Mouse (Mus musculus) cerebellum, postnatal 25 days (tissue): Measurements from ENCODE around the gene Cdc42se1.
A peak's percentile ranks its signal among the peaks of the same experiment; 100 is the strongest.
"Not testable (repeated sequence)": the region's sequence is repeated elsewhere in the genome, so short reads cannot be mapped to it uniquely, and the experiment has no call there.

ENCODE experiments used
- DNase-seq, 2 experiments: peaks; one replicate each; pipeline ENCODE4 v3.0.0; 2021; ENCODE audit warnings: mixed read lengths in 2 of 2

Gene Cdc42se1

DNA sequence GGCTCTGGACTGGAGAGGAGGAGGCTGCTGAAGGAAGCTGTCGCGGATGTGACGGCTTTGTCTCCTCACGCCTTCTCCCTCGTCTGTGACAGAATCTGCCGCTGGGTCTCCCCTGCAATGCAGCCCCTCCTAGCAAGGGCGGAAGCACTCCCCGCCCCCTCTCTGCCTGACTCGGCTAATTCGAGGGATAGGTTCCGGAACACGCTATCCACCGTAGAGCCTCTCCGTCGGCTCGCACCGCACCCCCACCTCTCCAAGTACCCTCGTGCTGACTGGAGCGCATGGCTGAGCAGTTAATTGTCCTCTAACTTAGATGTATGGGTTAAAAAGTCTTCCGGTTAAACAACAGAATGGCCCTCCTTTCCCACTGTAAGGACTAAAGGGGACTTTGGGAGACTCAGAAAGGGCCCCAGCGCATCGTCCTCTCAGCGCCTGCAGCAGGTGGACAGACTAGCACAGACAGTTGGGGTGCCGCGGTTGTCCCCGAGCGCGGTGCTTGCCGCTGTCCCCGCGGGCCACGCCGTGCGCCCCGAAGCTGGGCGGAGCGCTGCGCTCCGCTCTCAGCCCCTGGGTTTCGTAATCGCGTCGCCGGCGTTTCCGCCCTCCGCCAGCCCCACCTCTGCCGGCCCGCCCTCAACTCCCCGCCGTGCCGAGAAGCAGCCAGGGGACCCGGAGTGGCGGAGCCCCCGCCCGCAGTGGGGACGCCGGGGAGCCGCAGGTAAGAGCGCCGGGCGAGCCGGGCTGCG is at the start of gene Cdc42se1:
Gene Cdc42se1, plus strand, starts transcription at position 585 of the 746 bp plus-strand sequence.
- DNase-seq, result peak; percentile 91 to 93

DNA sequence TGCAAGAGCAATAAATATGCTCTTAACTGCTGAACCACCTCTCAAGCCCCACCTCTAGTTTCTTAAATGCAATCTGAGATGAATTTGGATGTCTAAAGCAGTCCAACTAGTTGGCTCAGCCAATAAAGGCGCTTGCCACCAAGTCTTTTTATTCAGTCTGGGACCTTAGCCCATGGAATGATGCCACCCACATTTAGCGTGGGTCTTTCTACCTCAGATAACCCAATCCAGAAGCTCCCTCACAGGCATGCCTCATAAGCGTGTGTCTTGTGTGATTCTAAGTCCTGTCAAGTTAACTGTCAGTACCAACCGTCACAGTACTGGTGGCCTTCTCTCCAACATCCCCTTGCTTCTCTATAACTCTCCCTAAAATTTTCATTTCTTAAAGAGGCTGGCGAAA is 49.6 kb upstream of the Cdc42se1 start:
- no peak for DNase-seq

DNA sequence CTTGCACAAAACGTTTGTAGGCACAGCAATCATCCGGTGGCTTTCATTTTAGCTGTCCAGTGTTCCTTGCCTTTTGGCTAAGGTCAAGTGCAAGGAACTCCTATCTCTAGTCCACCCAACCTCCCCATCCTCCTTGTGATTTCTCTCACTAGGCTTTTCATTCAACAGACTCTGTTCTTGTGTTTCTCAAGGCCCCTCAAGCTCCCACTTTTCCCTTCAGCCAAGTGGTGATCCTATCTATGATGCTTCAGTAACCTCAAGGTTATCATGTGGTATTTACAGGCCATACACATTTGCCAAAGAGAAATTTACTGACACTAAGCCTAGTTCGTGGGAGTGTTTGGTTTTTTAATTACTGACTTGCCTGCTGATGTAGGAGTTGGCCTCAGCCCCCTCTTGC is 48.6 kb upstream of the Cdc42se1 start:
- DNase-seq, result no peak

DNA sequence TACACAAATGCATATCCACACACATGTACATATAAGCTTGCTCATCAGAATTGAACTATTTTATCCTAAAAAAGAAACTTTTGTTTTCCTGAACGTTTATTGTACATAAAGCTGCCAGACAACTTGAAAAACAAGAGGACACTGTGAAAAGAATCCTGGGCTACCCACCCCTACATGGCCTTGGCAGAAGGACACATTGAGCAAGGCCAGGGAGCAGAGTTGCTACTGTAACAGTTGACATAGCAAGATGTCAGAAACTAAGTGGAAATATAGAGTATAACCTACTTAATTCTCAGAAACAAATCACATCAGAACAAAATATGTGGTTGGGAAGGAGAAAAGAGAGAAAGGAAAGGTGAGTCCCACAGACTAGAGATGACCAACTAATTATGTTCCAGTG is 46.7 kb upstream of the Cdc42se1 start:
- DNase-seq, result no peak

DNA sequence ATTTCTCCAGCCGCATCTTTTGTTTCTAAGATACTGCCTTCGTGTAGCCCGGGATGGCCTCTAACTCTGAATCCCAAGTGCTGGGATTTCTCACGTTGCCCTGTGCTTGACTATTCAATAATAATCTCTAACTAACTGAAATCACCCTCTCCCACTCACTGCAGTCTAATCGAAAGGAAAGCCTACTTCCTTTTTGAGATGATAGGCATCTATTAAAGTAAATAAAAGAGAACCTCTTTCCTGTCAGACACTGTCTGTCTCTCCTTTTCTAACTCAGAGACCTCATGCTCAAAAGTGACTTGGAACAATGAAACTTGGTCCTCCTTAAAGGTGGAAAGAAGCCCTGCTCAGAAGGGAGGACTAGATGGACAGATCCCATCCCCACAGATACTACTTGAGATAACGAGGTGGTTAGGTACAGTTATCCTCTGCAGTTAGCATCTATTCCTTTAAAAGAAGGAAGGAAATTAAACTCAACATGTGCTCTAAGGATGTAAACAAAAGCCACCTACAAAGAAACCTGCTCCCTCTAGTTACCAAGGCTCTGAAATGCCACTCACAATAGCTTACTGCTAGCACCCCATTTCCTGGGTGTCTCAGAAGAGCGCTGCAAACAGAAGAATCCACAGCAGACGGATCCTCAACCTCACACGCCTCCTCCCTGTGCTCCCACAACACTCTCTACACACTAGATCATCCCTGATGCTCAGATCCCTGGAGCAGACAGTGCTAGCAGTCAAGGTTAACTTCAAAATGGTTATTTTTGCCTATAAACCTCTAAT is 43.5 kb upstream of the Cdc42se1 start:
- no peak for DNase-seq

DNA sequence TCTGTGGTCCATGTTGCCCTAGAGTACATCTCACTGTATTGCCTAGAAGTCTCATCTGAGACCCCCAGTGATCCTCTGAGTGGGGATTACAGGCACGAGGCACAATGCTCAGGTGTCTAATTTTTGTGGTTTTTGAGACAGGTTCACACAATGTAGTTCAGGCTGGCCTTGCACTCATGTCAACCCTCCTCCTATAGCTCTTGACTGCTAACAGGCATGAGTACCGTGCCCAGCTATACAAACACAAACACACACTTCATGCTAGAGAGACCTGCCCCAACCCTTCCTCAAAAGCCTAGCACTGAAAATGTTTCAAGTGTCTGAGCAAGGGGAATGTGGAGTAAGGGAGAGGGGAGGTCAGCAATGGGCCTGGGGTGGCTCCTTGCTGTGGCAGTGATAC is 42.4 kb upstream of the Cdc42se1 start:
- DNase-seq, result no peak

DNA sequence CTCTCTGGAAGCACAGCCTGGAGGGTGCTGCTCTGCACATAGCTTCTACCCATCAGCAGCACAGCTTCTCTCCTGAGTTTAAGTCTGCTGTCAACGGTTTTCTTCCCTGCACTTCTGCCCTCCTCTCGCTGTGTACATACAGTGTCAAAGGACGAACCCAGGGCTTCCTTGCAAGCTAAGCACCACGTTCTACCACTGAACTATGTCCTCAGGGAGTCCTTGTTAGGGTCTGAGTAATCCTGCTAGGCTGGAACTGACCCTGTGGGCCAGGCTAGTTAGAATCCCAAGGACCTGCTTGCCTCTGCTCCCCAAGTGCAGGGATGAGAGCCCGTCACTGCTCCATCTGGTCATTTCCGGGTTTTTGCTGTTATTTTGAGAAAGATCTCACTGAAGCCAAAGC is 41.6 kb upstream of the Cdc42se1 start:
- no peak for DNase-seq

DNA sequence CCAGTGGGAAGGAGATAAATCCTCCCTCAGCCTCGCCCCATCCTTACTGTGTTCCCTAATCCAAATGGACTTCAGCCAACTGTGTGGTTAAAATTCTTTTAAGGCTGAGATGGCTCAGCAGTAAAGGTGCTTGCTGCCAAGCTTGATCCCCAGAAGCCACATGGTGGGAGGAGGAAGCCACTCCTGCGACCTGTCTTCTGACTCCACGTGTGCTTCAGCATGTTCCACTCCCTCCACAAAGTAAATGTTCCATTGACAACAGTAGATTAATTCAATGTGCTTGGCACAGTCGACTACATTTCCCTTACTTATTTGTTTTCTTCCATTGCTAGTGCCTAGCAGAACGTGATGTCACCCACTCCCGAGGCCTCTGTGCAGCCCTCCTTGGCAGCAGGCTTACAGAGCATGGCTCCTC is 33.8 kb upstream of the Cdc42se1 start:
- peak; percentile 42 to 50 for DNase-seq

DNA sequence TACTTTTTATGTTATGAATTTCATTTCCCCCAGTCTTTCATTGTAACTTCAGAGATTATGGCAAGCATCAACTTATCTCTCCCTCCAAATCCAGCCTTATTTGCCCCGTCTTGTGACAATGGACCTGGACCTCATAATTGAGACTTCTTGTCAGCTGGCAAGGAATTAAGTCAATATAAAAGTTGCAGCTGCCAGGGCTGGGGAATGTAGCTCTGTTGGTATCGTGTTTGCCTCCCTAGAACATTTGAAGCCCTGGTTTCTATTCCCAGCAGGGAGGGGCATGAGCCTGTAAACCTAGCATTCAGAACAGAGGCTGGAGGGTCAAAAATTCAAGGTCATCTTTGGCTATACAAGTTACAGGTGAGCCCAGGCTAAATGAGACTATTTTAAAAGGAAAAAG is 32.8 kb upstream of the Cdc42se1 start:
- no peak for DNase-seq

DNA sequence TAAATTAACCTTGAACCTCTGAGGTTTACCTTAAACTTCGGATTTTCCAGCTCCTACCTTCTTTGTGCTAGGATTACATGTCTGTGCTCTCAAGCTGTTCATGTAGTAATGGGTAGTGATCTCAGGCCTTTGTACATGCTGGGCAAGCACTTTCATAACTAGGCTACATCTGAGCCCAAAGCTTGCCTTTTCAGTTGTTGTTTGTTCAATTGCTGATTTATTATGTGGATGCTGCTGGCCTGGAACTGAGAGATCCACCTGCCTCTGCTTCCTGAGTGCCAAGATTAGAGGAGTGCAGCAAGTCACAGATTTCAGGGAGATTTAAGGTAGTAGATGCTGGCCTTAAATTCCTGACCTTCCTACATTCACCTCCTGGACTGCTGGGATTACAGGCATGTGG is 29.4 kb upstream of the Cdc42se1 start:
- no peak for DNase-seq

DNA sequence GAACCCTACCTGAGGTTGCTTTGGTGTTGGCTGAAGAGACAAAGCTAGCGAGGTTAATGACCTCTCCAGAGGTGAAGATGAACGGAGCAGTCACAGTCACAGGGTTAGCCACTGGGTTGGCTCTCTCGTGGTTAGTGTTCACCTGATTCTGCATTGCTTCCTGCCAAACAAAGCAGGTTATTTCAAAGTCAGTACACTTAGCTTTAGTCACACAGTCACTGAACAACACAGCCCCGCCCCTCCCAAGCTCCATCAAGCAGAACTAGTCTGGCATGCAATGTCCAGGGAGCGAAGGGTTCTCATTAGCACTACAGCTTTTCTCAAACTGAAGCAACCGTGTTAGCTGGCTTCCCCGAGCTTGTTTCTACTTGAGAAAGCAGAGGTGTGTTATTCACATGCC is 28.4 kb upstream of the Cdc42se1 start:
- no peak for DNase-seq

DNA sequence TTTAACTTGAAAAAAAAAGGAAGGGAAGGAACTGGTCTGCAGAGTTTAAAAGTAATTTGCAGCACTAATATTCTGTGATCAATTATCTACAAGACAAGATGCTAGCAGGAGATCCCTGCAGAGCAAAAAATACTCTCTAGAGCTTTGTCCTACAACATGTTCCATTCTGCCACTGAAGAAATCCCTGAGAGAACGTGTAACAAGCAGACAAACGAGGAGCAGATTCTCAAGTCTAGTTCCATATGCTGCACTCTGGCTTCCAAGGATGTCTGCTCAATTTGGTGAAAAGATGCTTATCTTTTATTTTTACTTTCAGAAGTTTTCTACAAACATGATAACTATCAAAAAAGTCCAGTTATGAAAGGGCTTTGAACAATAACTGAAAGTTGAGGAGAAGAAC is 28.0 kb upstream of the Cdc42se1 start:
- no peak for DNase-seq

DNA sequence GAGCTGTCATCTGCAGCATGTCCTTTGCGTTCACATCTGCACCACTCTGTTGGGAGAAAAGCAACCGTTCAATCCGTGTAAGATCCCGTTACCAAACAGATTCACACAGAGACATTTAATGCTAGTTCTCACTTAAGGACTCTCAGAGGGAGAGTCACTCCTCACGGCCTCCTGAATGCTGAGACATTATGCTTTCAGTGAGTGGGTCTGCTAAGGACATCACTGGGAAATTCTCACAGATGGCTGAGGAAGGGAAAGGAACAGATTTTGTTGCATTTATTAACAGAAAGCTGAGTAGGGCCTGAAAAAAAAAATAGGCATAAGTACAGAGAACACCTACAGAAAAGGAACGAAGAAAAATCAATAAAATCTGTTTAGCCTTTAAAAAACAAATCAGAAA is 24.7 kb upstream of the Cdc42se1 start:
- no peak for DNase-seq

DNA sequence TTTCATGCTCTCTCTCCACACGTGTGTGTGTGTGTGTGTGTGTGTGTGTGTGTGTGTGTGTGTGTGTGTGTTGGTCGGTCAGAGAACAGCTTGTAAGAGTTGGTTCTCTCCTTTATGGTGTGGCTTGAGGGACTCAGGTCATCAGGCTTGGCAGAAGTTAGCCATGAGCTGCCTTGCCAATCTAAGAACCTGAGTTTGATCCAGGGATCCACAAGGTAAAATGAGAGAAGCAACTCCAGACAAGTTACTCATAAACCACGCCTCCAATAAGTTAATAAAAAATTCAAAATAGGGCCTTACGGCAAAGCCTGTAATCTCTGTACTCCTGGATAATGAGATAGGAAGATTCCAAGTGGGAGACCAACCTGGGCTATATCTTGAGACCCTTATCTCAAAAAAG is 20.2 kb upstream of the Cdc42se1 start:
- no peak for DNase-seq

DNA sequence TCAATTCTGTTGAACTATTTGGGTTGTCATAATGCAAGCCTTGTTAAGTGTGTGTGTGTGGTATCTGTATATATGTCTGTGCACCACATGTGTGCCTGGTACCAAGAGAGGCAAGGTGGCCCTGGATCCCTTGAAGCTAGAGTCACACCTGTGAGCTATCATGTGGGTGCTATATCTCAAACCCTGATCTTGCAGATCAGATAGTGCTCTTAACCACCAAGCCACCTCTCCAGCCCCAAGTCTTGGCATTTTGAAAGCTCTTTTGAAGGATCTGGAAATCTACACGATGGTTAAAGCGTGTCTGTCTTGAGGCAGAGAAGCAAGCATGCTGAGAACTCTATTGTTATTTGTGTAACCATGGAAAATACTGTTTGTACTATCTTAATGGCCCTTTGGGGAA is 17.9 kb upstream of the Cdc42se1 start:
- no peak for DNase-seq

DNA sequence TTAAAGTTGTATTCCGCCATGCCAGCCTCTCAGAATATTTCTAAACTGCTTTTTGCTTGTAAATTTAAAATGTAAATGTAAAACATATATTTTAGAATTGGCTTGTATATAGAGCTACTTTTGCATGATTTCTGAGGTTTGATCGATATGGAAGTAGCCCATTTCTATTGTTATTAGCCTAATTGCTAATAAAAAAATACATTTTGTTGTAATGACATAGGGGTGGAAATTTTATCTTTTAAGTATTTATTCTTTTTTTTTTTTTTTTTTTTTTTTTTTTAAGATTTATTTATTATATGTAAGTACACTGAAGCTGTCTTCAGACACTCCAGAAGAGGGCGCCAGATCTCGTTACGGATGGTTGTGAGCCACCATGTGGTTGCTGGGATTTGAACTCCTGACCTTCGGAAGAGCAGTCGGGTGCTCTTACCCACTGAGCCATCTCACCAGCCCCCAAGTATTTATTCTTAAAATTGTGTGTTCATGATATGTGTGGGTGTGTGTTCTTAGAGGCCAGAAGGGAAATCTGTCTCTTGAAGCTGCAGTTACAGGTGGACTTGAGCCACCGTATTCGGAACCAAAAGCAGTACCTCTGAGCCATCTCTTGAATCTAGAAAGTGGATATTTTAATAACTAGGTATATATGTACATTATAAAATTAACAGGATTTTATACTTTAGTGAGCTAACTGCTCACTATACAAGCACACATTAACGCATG is 15.5 kb upstream of the Cdc42se1 start:
- DNase-seq, result not testable (repeated sequence)

DNA sequence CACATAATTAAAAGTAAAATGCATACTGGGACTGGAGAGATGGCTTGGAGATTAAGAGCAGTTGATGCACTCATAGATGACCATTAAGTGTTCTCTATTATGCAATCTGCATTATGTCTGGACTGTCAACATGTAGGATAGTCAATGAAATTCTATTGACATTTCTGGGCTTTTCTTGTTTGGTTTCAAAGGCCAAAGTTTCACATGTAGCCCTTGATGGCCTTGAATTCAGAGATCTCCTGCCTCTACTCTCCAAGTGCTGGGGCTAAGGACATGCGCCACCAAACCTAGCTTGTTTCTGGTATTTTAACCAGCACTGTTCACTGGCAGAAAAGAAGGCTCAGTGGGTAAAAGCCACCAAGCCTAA is 14.9 kb upstream of the Cdc42se1 start:
- DNase-seq, result no peak

DNA sequence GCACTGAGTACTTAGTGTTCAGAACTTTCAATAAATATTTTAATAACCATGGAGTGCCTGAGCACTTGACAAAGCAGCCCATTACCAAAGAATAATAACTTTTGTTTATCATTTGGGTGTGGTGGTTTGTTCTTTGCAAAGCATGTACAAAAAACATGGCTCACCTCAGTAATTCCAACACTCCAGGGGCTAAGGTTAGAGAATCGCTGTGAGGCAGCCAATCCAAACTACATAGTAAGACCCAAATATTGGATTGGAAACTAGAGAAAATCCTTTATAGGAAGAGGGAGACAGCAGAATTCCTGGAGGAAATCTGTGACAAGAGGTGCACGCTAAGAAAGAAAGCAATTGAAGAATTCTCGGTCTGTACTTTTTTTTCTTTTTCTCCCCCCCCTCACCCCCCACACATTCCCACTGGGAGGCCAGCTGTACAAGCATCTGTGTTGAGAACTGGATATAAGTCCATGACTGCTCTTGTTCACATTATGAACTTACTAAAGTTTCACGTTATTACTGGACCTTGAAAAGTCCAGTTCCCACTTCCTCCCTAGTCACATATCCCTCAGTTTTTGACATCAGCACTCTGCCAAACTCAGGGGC is 11.8 kb upstream of the Cdc42se1 start:
- no peak for DNase-seq

DNA sequence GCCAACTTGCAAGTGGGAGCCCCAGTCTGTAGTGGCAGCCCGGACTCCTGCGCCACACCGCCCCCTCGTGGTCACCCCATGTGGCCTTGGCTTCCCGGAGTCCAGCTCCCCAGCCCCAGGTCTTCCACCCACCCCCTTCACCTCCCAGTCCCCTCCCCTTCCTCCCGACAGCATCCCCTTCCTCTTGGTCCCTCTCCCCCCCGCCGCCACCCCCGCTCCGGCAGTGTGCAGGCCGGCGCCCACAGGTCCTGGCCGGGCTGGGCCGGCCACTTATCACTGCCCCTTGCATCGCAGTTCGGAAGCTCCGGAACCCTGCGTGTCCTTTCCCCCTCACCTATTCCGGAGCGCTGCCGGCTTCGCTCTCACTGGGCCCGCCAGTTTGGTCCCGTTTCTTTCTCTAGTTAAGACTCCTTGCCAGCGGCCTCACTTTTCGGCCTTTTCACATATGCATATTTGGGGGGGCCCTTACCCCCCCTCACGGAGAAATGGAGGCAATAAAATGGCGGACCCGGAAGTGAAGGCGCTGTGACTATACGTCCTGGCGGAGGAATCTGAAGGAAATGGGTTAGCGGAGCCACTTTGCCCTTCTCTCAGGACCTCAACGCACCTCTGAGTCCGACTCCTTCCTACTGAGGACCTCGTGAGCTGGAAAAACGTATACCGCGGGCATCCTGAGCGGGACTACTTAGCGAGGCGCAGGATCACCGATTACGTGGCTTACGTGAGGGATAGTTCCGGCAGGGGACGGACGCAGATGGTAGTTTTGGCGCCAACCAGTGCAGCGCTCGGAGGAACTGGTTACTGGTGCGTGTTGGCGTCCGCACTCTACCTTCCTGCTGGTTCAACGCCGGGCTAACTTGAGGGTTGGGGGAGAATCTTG is 11.0 kb upstream of the Cdc42se1 start, which contains the start of gene Gabpb2:
Gene Gabpb2, minus strand, starts transcription at position 662 of the 880 bp plus-strand sequence.
- peak; percentile 95 to 97 for DNase-seq

DNA sequence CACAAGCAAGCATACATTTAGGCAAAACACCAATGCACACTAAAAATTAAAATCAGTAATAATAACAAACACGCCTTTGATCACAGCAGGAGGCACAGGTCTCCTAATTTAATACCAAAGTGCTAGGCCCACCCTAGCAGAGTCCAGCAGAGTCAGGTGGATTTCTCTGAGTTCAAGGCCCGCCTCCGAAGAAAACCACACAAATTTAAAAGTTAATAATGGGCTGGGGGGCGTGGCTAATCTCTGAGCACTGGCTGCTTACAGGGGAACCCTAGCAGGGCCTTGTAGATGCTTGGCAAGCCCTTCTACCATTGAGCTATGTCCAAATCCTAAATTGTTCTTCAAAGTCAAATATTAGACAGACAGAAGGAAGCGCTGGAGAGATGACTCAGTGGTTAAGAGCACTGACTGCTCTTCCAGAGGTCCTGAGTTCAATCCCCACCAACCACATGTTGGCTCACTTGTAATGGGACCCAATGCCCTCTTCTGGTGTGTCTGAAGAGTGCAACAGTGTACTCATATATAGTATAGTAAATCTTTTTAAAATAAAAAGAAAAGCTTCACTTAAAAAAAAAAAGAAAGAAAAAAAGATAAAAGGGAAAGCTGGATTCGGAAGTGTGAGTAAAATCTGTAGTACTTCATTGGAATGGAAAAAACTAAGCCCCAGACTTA is 9.9 kb upstream of the Cdc42se1 start:
- peak in 1 of 2 experiments; percentile 27 for DNase-seq

DNA sequence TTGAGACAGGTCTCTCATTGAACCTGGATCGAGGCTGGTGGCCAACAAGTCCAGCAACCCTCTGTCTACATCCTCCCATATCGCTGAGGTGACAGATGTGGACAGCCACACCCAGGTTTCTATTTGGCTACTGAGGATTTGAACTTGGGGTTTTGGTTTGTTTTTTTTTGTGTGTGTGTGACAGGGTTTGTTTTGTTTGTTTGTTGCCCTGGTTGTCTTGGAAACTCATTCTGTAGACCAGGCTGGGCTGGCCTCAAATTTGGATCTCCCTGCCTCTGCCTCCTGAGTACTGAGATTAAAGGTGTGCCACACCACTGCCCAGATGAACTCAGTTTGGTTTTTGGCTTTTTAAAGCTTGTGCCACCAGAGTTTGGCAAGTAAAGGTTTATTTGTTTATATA is 5.5 kb upstream of the Cdc42se1 start:
- DNase-seq, result no peak

DNA sequence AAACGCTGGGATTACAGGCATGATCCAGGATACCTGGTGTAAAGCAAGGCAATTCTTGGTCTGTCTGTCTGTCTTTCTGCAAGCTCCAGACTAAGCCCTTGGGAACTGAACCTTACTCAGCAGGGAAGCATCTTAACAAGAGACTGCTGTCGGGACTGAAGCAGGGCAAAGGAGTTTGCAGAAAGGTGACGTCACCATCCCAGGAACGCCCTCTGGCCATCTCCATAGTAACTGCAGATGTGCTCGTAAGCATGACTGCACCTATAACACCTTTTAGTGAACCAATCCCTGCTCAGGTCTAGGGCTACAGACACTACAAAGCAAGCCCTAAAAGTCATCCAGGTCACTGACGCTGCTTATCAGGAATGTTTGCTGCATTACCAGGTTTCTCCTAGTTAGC is 4.2 kb upstream of the Cdc42se1 start:
- no peak for DNase-seq
